Mouse (Mus musculus) stomach, adult 2 months (tissue): ENCODE results near the gene Ccdc40. TPM values are rescaled to one million over a fixed set of nuclear protein-coding genes. Genes with fewer than 3 reads are reported as not detected.

ENCODE experiments used
- polyA plus RNA-seq: library from polyadenylated mRNA; depleted of rRNA; stranded (reverse); fragments of >200 nt; gene quantifications from 2 replicates; pipeline ENCODE4 v1.2.3, GENCODE M21; 2012; rRNA removed

The Ccdc40 gene
- polyA plus RNA-seq = 0.10 and 0.18 TPM in 2 replicates

GRCm38 (mm10) chr11:119228091-119228781 is at the start of gene Ccdc40, which contains the start of gene Tbc1d16:
Gene Ccdc40, plus strand, starts transcription at chr11:119228572.
Gene Tbc1d16, minus strand, starts transcription at chr11:119228499.

DNA sequence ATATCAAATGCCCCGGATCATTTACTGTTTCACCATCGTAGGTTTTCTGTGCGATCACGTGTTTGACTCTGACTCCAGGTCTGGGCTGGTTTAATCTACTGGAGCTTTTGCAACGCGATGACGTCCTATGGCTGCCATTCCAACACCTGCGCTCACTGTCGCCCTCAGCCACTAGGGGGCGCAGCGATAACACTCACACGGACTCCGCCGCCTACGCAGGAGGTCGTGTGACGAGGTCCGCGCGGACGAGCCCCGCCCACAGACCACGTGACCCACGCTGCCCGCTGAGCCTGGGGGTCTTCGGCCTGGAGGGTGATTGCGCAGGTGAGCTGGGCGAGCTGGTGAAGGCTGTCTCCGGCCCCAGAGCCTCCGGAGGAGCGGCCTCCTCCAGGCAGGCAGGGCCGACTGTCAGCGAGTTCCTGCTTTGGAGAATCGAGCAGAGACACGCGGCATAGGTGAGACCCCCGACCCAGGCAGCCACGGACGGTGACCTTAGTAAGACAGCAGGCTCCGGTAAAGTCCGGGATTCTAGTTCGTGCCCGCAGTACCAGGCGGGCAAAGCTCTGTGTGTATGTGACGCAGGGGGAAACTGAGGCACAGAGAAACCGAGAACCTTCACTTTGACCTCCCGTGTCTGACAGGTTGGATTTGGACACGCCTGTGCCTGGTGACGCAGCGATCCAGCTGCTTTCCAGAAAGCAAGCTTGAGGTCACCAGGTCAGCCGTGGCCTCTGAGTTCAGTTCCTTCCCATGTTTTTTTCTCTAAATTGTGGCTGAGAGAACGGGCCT is 39.6 kb downstream of the Ccdc40 start, which contains the start of gene Gaa:
Gaa (plus strand) TSS at position 120 of the 789 bp plus-strand sequence.

DNA sequence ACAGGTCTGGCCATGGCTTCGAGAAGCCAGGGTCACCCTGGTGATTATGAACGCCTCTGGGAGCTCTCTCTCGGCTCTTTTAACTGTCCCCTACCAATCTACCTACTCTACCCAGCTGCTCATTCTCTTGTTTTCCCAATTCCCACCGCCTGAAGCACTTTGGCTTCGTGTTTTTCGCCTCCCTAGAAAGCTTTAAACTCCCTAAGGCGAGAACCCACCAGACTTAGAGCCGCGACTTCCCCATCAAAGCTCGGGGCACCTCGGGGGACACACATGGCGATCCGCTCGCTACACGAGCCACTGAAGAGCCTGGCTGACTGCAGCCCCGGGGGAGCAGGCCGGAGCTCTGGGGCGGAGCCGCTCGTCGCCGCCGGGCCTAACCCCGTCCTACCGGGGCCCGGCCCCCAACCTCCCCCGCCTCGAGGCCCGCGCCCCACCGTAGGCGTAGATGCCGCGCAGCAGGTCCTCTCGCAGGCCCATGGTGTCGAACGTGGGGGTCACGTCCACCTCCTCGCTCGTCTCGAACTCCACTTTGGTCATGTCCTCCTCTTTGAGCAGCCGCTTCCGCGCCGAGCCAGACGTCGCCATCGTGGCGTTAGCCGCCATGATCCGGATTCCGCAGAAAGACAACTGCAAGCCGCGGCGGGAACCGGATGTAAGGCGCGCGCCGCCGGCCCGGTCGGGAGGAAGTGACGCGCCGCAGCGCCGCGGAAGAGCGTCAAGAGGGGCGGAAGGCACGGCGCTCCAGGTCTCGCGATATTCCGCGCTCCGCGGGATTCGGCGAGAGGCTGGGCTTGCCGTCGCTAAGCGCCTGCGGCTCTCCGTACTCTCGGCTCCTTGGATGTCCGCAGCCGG is 71.2 kb downstream of the Ccdc40 start, which contains the start of gene Eif4a3:
Eif4a3 (minus strand) TSS at position 699 of the 855 bp plus-strand sequence.

DNA sequence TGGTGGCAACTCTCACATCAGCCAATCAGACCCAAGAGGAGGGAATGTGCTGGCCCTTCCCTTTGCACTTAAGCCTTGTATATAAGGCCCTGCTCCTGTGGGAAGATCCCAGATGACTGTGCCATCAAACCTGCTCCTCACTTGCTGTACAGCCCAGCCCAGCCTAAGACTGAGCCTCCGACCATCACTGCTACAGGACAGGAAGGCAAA is 79.2 kb downstream of the Ccdc40 start, which contains the start of gene Card14:
Card14 (plus strand) TSS at position 111 of the 210 bp plus-strand sequence.

Other genes with a start within 250 kb of the Ccdc40 start
- gene Enpp7, start 240.4 kb upstream of the Ccdc40 start, polyA plus RNA-seq = 0.03 and 0.05 TPM in 2 replicates
- 0.92 and 1.7 TPM in 2 replicates for gene Cbx2, start 205.6 kb upstream of the Ccdc40 start, polyA plus RNA-seq
- gene Cbx8, start 187.6 kb upstream of the Ccdc40 start, polyA plus RNA-seq = 1.4 and 2.6 TPM in 2 replicates
- 6.2 and 7.4 TPM in 2 replicates for gene Cbx4, start 142.4 kb upstream of the Ccdc40 start, polyA plus RNA-seq
- gene Tbc1d16, start 73 bp upstream of the Ccdc40 start, polyA plus RNA-seq = 3.9 and 4.4 TPM in 2 replicates
- gene Gaa, start 39.3 kb downstream of the Ccdc40 start, polyA plus RNA-seq = 59.8 and 68.5 TPM in 2 replicates
- gene Eif4a3, start 71.5 kb downstream of the Ccdc40 start, polyA plus RNA-seq = 19.2 and 24.3 TPM in 2 replicates
- 1.2 TPM in 2 replicates for gene Card14, start 79.2 kb downstream of the Ccdc40 start, polyA plus RNA-seq
- 11.9 and 12.6 TPM in 2 replicates for gene Sgsh, start 127.0 kb downstream of the Ccdc40 start, polyA plus RNA-seq
- gene Slc26a11, start 127.0 kb downstream of the Ccdc40 start, polyA plus RNA-seq = 8.5 and 9.5 TPM in 2 replicates
- gene Rnf213, start 164.5 kb downstream of the Ccdc40 start, polyA plus RNA-seq = 2.6 and 4.3 TPM in 2 replicates